Mouse (Mus musculus): Measurements from ENCODE around the gene Pex11b.

DNA sequence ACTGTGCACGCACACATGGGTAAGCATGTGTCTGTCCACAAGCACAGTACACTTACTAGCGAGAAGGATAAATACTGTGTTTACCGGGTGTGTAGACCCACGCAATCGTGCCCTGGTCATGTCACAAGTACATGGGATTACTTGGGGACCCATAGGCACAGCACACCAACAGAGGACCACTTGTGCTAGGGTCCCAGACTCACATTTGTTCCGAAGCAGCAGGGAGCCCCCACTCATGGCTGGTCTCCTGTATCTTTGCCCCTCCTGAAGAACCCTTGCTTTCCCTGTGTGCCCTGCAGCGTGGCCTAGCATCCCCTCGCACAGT is 36.1 kb upstream of the Pex11b start:
- TF ChIP-seq CTCF (IDR thresholded peaks at IDR 0.05; ENCODE audit: control insufficient read depth, insufficient read depth, insufficient read length) (no peak), MYOG (IDR thresholded peaks at IDR 0.05; ENCODE audit: control insufficient read depth, extremely low read depth, insufficient read length) (no peak), USF1 (IDR thresholded peaks at IDR 0.05; ENCODE audit: low read depth) (no peak), CEBPB (IDR thresholded peaks at IDR 0.05; ENCODE audit: low read depth) (no peak), MYOD1 (IDR thresholded peaks at IDR 0.05; ENCODE audit: control insufficient read depth, insufficient read length, low read depth) (no peak), MAX (IDR thresholded peaks at IDR 0.05) (no peak)
